30 mouse cellular contexts compared by ENCODE assay signal in the genomic region with DNA sequence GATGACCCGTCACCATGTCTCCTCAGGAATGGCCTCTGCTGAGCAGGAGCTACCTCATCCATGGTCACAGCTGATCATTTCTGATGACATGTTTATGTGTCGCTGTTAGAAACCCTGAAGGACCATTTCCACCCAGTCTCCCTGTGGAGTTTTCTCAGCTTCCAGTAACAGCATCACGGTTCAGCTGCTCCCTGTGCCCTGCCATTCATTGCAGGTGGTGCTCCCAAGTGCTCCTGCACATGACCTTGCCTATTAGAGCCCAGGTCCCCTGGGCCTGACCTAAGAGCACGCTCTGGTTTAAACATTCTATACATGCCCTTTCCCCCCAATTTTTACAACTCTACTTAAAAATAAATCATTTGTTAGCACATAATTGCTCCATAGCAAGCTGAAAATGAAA. TPM values are rescaled to one million over a fixed set of nuclear protein-coding genes. Genes with fewer than 3 reads are reported as not detected.
DNase-seq lines count a peak whose midpoint lies in the region; ATAC-seq lines count a peak whose summit lies in the region.
"Had no signal": no experiment of that assay in that cellular context is flagged by ENCODE, and none has a peak within 500 bp of the region (broad histone marks: within the 10 kb centered on the region; RNA-seq: fewer than 3 reads in every experiment).

No protein-coding gene starts in this region.

- H3K27me3 ChIP-seq in hindbrain, embryonic 11.5 days (ENCODE audit: control insufficient read depth, insufficient read depth, low read length), result no peaks in the 10 kb centered on the region
- H3K27me3 ChIP-seq: CH12.LX; forebrain, embryonic 13.5 days; heart, embryonic 13.5 days; hindbrain, embryonic 12.5 days; hindbrain, embryonic 15.5 days had no signal

- no peaks in the 10 kb centered on the region for H3K36me3 ChIP-seq in hindbrain, embryonic 11.5 days (ENCODE audit: control insufficient read depth, insufficient read depth, low read length)
- H3K36me3 ChIP-seq: forebrain, embryonic 10.5 days; G1E; heart, embryonic 10.5 days; heart, embryonic 13.5 days; hindbrain, embryonic 12.5 days; hindbrain, embryonic 15.5 days had no signal

- no peaks in the 10 kb centered on the region for H3K9me3 ChIP-seq in hindbrain, embryonic 11.5 days (ENCODE audit: control insufficient read depth, low read length)
- H3K9me3 ChIP-seq: forebrain, embryonic 10.5 days; forebrain, embryonic 13.5 days; G1E; heart, embryonic 10.5 days; heart, embryonic 13.5 days; hindbrain, embryonic 12.5 days; hindbrain, embryonic 15.5 days had no signal

- DNase-seq in embryo, embryonic 11 days, result peak; percentile 51
- DNase-seq in embryo, embryonic 10 days (ENCODE audit: low spot score), result no peak
- DNase-seq in right cerebral cortex, postnatal 25 days, result peak; percentile 7
- no peak for DNase-seq in right cerebral cortex, postnatal 36 days (ENCODE audit: low spot score in 2 of 2)
- peak; percentile 51 for DNase-seq in forelimb bud, embryonic 11.5 days (ENCODE audit: low read depth, low spot score)
- peak; percentile 63 for DNase-seq in mesoderm, embryonic 11.5 days (ENCODE audit: low read depth, low spot score)
- DNase-seq in ovary, postnatal 36 days (ENCODE audit: low spot score), result no peak
- DNase-seq in hindbrain, embryonic 11.5 days (ENCODE audit: low spot score), result no peak
- DNase-seq: adrenal gland, postnatal 10 days; adrenal gland, postnatal 36 days; B cell, adult 2 months; cerebellum, adult 2 months; cerebellum, adult 9-11 months; cerebellum, postnatal 36 days; gastrocnemius, postnatal 10 days; gastrocnemius, postnatal 36 days; heart, adult 2 months; heart, postnatal 14 days; heart, postnatal 4 days had no signal

- 52% methylated on average over 4 of the region's 4 CpGs for WGBS in hindbrain, embryonic 11.5 days

- H3K4me1 ChIP-seq in hindbrain, embryonic 11.5 days (replicated peaks; ENCODE audit: control insufficient read depth, insufficient read depth, low read length), result no peaks in the 10 kb centered on the region
- H3K4me1 ChIP-seq: forebrain, embryonic 10.5 days; forebrain, embryonic 13.5 days; heart, embryonic 10.5 days; hindbrain, embryonic 12.5 days had no signal

- no peak overlapping the region for H3K4me2 ChIP-seq in hindbrain, embryonic 11.5 days (replicated peaks; ENCODE audit: low read depth, low read length)
- H3K4me2 ChIP-seq: forebrain, embryonic 13.5 days; heart, embryonic 13.5 days; hindbrain, embryonic 12.5 days; hindbrain, embryonic 15.5 days had no signal

- no peak overlapping the region for H3K4me3 ChIP-seq in hindbrain, embryonic 11.5 days (ENCODE audit: low read depth, low read length)
- H3K4me3 ChIP-seq: forebrain, embryonic 10.5 days; forebrain, embryonic 13.5 days; heart, adult 2 months; heart, embryonic 10.5 days; heart, embryonic 13.5 days; hindbrain, embryonic 12.5 days; hindbrain, embryonic 15.5 days had no signal

- ATAC-seq in hindbrain, embryonic 11.5 days (ENCODE audit: low FRiP score), result no peak
- ATAC-seq: forebrain, embryonic 13.5 days; forebrain, embryonic 16.5 days; intestine, postnatal 0 days; Patski had no signal

- H3K9ac ChIP-seq in hindbrain, embryonic 11.5 days (ENCODE audit: low read depth, low read length), result no peak overlapping the region
- H3K9ac ChIP-seq: forebrain, embryonic 13.5 days; heart, embryonic 13.5 days; hindbrain, embryonic 12.5 days; hindbrain, embryonic 15.5 days had no signal

- H3K27ac ChIP-seq in hindbrain, embryonic 11.5 days (ENCODE audit: low read depth, low read length), result no peak overlapping the region
- H3K27ac ChIP-seq: forebrain, embryonic 10.5 days; forebrain, embryonic 13.5 days; heart, adult 2 months; heart, embryonic 10.5 days; heart, embryonic 13.5 days; hindbrain, embryonic 12.5 days; hindbrain, embryonic 15.5 days had no signal

RNA-seq across cellular contexts. Expression of a gene that starts 28.7 kb away (rescaled TPM):
- polyA plus RNA-seq in hindbrain, embryonic 11.5 days (2014; fragmentation: Nextera tagmentation; extraction: Ambion mirVana), result 34.8 and 35.0 TPM in 2 replicates

Comparison
In these comparisons a context has a peak if more than half of its experiments do, and no peak if none do; other contexts are left out.
1. DNase-seq: peak in embryo, embryonic 11 days (single experiment), right cerebral cortex, postnatal 25 days (single experiment), forelimb bud, embryonic 11.5 days (single experiment) and mesoderm, embryonic 11.5 days (single experiment); none in embryo, embryonic 10 days (single experiment), right cerebral cortex, postnatal 36 days (0 of 2), ovary, postnatal 36 days (single experiment) and hindbrain, embryonic 11.5 days (single experiment).